ENCODE assay signal across 12 mouse cellular contexts in the genomic region with DNA sequence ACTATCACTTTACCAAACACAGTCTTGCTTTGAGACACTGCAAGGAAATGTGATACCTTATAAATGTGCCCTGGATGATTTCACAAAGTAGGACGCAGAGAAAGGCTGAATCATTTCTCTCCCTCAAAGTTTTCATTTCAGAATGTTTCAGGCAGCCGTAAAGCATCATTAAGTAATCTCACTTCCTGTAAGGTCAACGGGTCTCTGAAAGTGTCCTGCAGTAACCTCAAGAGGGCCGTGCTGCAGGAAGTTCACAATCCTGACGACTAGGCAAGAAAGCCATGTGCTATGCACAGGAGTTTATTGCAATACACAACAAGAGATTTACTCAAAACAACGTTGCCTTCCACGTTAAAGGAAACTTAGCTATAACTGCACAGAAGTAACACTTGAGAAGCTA. TPM values are rescaled to one million over a fixed set of nuclear protein-coding genes. Genes with fewer than 3 reads are reported as not detected.
DNase-seq lines count a peak whose midpoint lies in the region; ATAC-seq and TF ChIP-seq lines count a peak whose summit lies in the region.
"Had no signal": no experiment of that assay in that cellular context is flagged by ENCODE, and none has a peak within 500 bp of the region (broad histone marks: within the 10 kb centered on the region; RNA-seq: fewer than 3 reads in every experiment).

No protein-coding gene starts in this region.

- H3K4me2 ChIP-seq in forebrain, postnatal 0 days (ENCODE audit: low read depth), result no peak overlapping the region
- H3K4me2 ChIP-seq: forebrain, embryonic 15.5 days had no signal

- no peaks in the 10 kb centered on the region for H3K36me3 ChIP-seq in embryonic facial prominence, embryonic 10.5 days (replicated peaks)
- H3K36me3 ChIP-seq in forebrain, postnatal 0 days (ENCODE audit: insufficient read depth), result no peaks in the 10 kb centered on the region
- H3K36me3 ChIP-seq: forebrain, embryonic 15.5 days had no signal

- peak; percentile 13 to 29 for DNase-seq in spleen, postnatal 36 days (ENCODE audit: low spot score in 2 of 2)
- no peak for DNase-seq in spleen, postnatal 10 days (ENCODE audit: low spot score in 2 of 2)
- peak; percentile 58 for DNase-seq in adipocyte (ENCODE audit: low spot score)
- peak; percentile 4 to 23 for DNase-seq in kidney, postnatal 4 days
- no peak for DNase-seq in embryonic facial prominence, embryonic 10.5 days (ENCODE audit: low spot score)
- no peak for DNase-seq in forebrain, postnatal 0 days
- DNase-seq in left cerebral cortex, adult 2 months (ENCODE audit: extremely low spot score in 1 of 2, low spot score in 2 of 2), result no peak
- DNase-seq: cerebellum, adult 9-11 months; right cerebral cortex, postnatal 14 days; thymus, postnatal 36 days had no signal

- intact Hi-C loops in left cerebral cortex, adult 2 months (cut with DNase I), result loop anchor here (5.0 kb wide), 1 partner anchor 437 kb away; no protein-coding TSS in a partner anchor

- no peak overlapping the region for H3K9ac ChIP-seq in forebrain, postnatal 0 days
- H3K9ac ChIP-seq: forebrain, embryonic 15.5 days had no signal

- H3K9me3 ChIP-seq in embryonic facial prominence, embryonic 10.5 days, result no peaks in the 10 kb centered on the region
- H3K9me3 ChIP-seq in forebrain, postnatal 0 days (ENCODE audit: low read length), result no peaks in the 10 kb centered on the region
- H3K9me3 ChIP-seq: forebrain, embryonic 15.5 days had no signal

- 54% methylated on average over 7 of the region's 7 CpGs for WGBS in embryonic facial prominence, embryonic 10.5 days
- 79% methylated on average over 7 of the region's 7 CpGs for WGBS in forebrain, postnatal 0 days

- ATAC-seq in forebrain, postnatal 0 days, result no peak
- ATAC-seq: forebrain, embryonic 15.5 days; midbrain, embryonic 16.5 days had no signal

- H3K27ac ChIP-seq in embryonic facial prominence, embryonic 10.5 days (replicated peaks), result no peak overlapping the region
- H3K27ac ChIP-seq in forebrain, postnatal 0 days (ENCODE audit: low read depth, low read length), result no peak overlapping the region
- H3K27ac ChIP-seq in left cerebral cortex, adult 2 months, result no peak overlapping the region
- H3K27ac ChIP-seq: forebrain, embryonic 15.5 days had no signal

- H3K27me3 ChIP-seq in embryonic facial prominence, embryonic 10.5 days (replicated peaks; ENCODE audit: low read depth, poor library complexity, severe bottlenecking), result peaks cover 2% of the 10 kb centered on the region
- H3K27me3 ChIP-seq in forebrain, postnatal 0 days (ENCODE audit: insufficient read depth, low read length), result no peaks in the 10 kb centered on the region
- H3K27me3 ChIP-seq: forebrain, embryonic 15.5 days had no signal

- no peak for TF ChIP-seq CTCF in forebrain, postnatal 0 days (IDR thresholded peaks at IDR 0.05; ENCODE audit: low read depth)
- no peak for TF ChIP-seq CTCF in left cerebral cortex, adult 2 months (IDR thresholded peaks at IDR 0.05)

- no peak overlapping the region for H3K4me3 ChIP-seq in embryonic facial prominence, embryonic 10.5 days
- H3K4me3 ChIP-seq in forebrain, postnatal 0 days (ENCODE audit: low read depth, low read length), result no peak overlapping the region
- no peak overlapping the region for H3K4me3 ChIP-seq in left cerebral cortex, adult 2 months
- H3K4me3 ChIP-seq: forebrain, embryonic 15.5 days had no signal

- H3K4me1 ChIP-seq in embryonic facial prominence, embryonic 10.5 days, result peaks cover 2% of the 10 kb centered on the region; the same call in 1 of the 2 replicates
- no peaks in the 10 kb centered on the region for H3K4me1 ChIP-seq in forebrain, postnatal 0 days (ENCODE audit: insufficient read depth)
- H3K4me1 ChIP-seq: forebrain, embryonic 15.5 days had no signal

RNA-seq across cellular contexts. Expression of gene Acsl4, which starts 20.4 kb away (rescaled TPM):
- 16.0 and 21.3 TPM in 2 replicates for polyA plus RNA-seq in embryonic facial prominence, embryonic 10.5 days (2016; fragmentation: Nextera tagmentation; extraction: Ambion mirVana)
- total RNA-seq in forebrain, postnatal 0 days (2014; rRNA removed), result 33.4 and 34.5 TPM in 2 replicates
- polyA plus RNA-seq in forebrain, postnatal 0 days (2015; fragmentation: Nextera tagmentation; extraction: Ambion mirVana), result 14.4 and 21.9 TPM in 2 replicates
- 10 to 100 TPM; 63.5 to 69.5 TPM for total RNA-seq in left cerebral cortex, adult 2 months (2021)

Comparison
In these comparisons a context has a peak if more than half of its experiments do, and no peak if none do; other contexts are left out.
1. DNase-seq: peak in spleen, postnatal 36 days (2 of 2), adipocyte (single experiment) and kidney, postnatal 4 days (2 of 2); none in spleen, postnatal 10 days (0 of 2), embryonic facial prominence, embryonic 10.5 days (single experiment), forebrain, postnatal 0 days (single experiment) and left cerebral cortex, adult 2 months (0 of 2).